Mouse (Mus musculus): ENCODE measurements around the gene Kdm2a. TPM values are rescaled to one million over a fixed set of nuclear protein-coding genes. Genes with fewer than 3 reads are reported as not detected.

The Kdm2a gene
- total and polyA plus RNA-seq, 3 experiments: 17.3 to 51.9 (median 23.1) TPM

DNA sequence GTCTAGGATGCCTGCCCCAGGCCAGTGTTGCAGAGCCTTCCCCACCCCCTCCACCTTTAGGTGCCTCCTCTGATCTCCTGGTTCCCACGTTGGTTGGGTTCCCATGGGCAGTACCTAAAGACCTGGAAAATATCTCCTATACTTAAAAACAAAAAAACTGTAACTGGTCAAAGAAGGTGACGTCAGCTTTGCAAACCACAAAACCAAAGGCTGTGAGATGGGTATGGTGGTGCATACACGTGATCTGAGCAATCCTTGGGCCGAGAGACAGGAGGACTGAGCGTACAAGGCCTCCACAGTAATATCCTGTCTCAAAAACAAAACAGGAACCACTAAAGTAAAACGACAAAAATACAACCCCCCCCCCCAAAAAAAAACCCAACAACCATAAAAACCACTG, 39.8 kb upstream of the Kdm2a start:
- peaks cover 10 to 38% of the 10 kb centered on the region in 2 experiments for H3K4me1 ChIP-seq (ENCODE audit: control insufficient read depth in 1 of 2, insufficient read depth in 2 of 2)
- peaks cover 20% of the 10 kb centered on the region for H3K9me3 ChIP-seq (replicated peaks; ENCODE audit: low read length)
- H3K27me3 ChIP-seq (replicated peaks): no peaks in the 10 kb centered on the region
- peak; percentile 33 for DNase-seq (ENCODE audit: extremely low read depth)
- in situ Hi-C loops (cut with MboI; ENCODE audit: low pct_ligation_motif_present, low pct_unique_long_range_greater_than_20kb, low sequenced_read_pairs): no loop called here
- peak overlapping the region; percentile 1; the same call in 1 of the 2 replicates for H3K4me2 ChIP-seq (ENCODE audit: insufficient read depth, low read depth, poor library complexity, severe bottlenecking)
- no peak overlapping the region for H3K9ac ChIP-seq (ENCODE audit: insufficient read depth, low read depth)
- H3K79me2 ChIP-seq (replicated peaks; ENCODE audit: control insufficient read depth, extremely low read depth, insufficient read depth, poor library complexity, severe bottlenecking): no peaks in the 10 kb centered on the region
- dilution Hi-C loops (cut with MboI; ENCODE audit: extremely low pct_ligation_motif_present, extremely low pct_unique_long_range_greater_than_20kb, low sequenced_read_pairs): no loop called here
- TF ChIP-seq BHLHE40 (IDR thresholded peaks at IDR 0.05; ENCODE audit: low read depth, low read length) (peak; percentile 85), MEF2A (IDR thresholded peaks at IDR 0.05; ENCODE audit: borderline replicate concordance, low read depth, low read length) (peak; percentile 19; the same call in 1 of the 2 replicates), ETS1 (conservative IDR thresholded peaks at IDR 0.05; ENCODE audit: low read depth, low read length) (peak; percentile 59), ZMIZ1 (IDR thresholded peaks at IDR 0.05; ENCODE audit: low read depth, low read length) (no peak), USF2 (conservative IDR thresholded peaks at IDR 0.05; ENCODE audit: low read depth, low read length) (no peak), JUND (conservative IDR thresholded peaks at IDR 0.05; ENCODE audit: low read depth, low read length) (0 out of 2 replicates have a peak, but pooled peaks have one; percentile 27), ZNF384 (IDR thresholded peaks at IDR 0.05; ENCODE audit: low read depth, low read length) (peak; percentile 61; the same call in 1 of the 2 replicates), MYC (IDR thresholded peaks at IDR 0.05; ENCODE audit: low read depth, low read length) (no peak), MAZ (IDR thresholded peaks at IDR 0.05; ENCODE audit: low read depth, low read length) (no peak), USF1 (IDR thresholded peaks at IDR 0.05; ENCODE audit: low read depth, low read length) (no peak), JUN (IDR thresholded peaks at IDR 0.05; ENCODE audit: insufficient read depth, low read depth, low read length) (peak; percentile 14; the same call in 1 of the 2 replicates), TCF12 (IDR thresholded peaks at IDR 0.05; ENCODE audit: low read depth, low read length) (no peak)
- peaks cover 0 to 29% of the 10 kb centered on the region in 2 experiments for H3K36me3 ChIP-seq (replicated peaks in 1 of 2; ENCODE audit: control insufficient read depth in 1 of 2, insufficient read depth in 1 of 2, low read length in 1 of 2)
- H3K4me3 ChIP-seq (replicated peaks in 1 of 3; ENCODE audit: low read depth in 2 of 3, low read length in 2 of 3, poor library complexity in 1 of 3): peak overlapping the region in 1 of 3 experiments; percentile 73
- no peak overlapping the region for H3K27ac ChIP-seq (ENCODE audit: insufficient read depth, low read depth)

DNA sequence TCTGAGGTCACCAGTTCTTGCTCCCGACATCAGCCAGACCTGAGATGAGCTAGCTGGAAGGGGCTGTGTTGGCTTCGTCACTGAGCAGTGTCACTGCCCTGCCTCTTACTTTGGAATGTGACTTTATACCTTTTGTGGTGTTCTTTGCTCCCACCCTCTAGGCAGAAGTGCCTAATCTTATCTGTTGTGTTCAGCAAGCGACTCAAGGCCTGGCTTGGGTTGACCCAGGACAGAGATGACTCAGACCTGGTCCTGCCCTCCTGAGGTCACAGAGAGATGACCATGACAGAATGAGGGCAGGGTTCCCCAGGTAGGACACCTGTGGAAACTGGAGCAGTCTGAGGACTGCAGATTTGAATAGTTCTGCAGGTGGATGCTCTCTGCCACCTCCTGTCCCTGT, 38.2 kb upstream of the Kdm2a start:
- dilution Hi-C loops (cut with MboI; ENCODE audit: extremely low pct_ligation_motif_present, extremely low pct_unique_long_range_greater_than_20kb, low sequenced_read_pairs): no loop called here

More for the DNA sequence above, 38.2 kb upstream of the Kdm2a start:
- Histone ChIP-seq H3K4me2 (ENCODE audit: insufficient read depth, low read depth, poor library complexity, severe bottlenecking) (no peak overlapping the region), H3K79me2 (replicated peaks; ENCODE audit: control insufficient read depth, extremely low read depth, insufficient read depth, poor library complexity, severe bottlenecking) (no peaks in the 10 kb centered on the region), H3K27me3 (replicated peaks) (no peaks in the 10 kb centered on the region), H3K36me3 (replicated peaks in 1 of 2; ENCODE audit: control insufficient read depth in 1 of 2, insufficient read depth in 1 of 2, low read length in 1 of 2) (peaks cover 9 to 42% of the 10 kb centered on the region in 2 experiments), H3K27ac (ENCODE audit: insufficient read depth, low read depth) (no peak overlapping the region), H3K9ac (ENCODE audit: insufficient read depth, low read depth) (no peak overlapping the region), H3K4me3 (replicated peaks in 1 of 3; ENCODE audit: low read depth in 2 of 3, low read length in 2 of 3, poor library complexity in 1 of 3) (no peak overlapping the region), H3K9me3 (replicated peaks; ENCODE audit: low read length) (peaks cover 20% of the 10 kb centered on the region), H3K4me1 (ENCODE audit: control insufficient read depth in 1 of 2, insufficient read depth in 2 of 2) (peaks cover 10 to 29% of the 10 kb centered on the region in 2 experiments)
- in situ Hi-C loops (cut with MboI; ENCODE audit: low pct_ligation_motif_present, low pct_unique_long_range_greater_than_20kb, low sequenced_read_pairs): no loop called here
- DNase-seq (ENCODE audit: extremely low read depth): no peak
- TF ChIP-seq CHD1 (IDR thresholded peaks at IDR 0.05; ENCODE audit: low read depth, low read length) (no peak), JUN (IDR thresholded peaks at IDR 0.05; ENCODE audit: insufficient read depth, low read depth, low read length) (no peak), TBP (conservative IDR thresholded peaks at IDR 0.05; ENCODE audit: low read depth, low read length) (no peak), E2F4 (IDR thresholded peaks at IDR 0.05; ENCODE audit: insufficient replicate concordance, low read depth, low read length) (no peak), JUND (conservative IDR thresholded peaks at IDR 0.05; ENCODE audit: low read depth, low read length) (no peak), MYC (IDR thresholded peaks at IDR 0.05; ENCODE audit: low read depth, low read length) (no peak), ELF1 (IDR thresholded peaks at IDR 0.05; ENCODE audit: low read depth, low read length) (no peak), RAD21 (IDR thresholded peaks at IDR 0.05; ENCODE audit: low read depth, low read length) (no peak), ZNF384 (IDR thresholded peaks at IDR 0.05; ENCODE audit: low read depth, low read length) (no peak), MXI1 (IDR thresholded peaks at IDR 0.05; ENCODE audit: low read depth, low read length) (no peak), PAX5 (IDR thresholded peaks at IDR 0.05; ENCODE audit: low read length) (no peak), KAT2A (IDR thresholded peaks at IDR 0.05; ENCODE audit: insufficient replicate concordance, low read length) (no peak), CTCF (conservative IDR thresholded peaks at IDR 0.05 in 1 of 2, IDR thresholded peaks at IDR 0.05 in 1 of 2; ENCODE audit: low read depth in 2 of 2, low read length in 2 of 2) (no peak), USF1 (IDR thresholded peaks at IDR 0.05; ENCODE audit: low read depth, low read length) (no peak), MEF2A (IDR thresholded peaks at IDR 0.05; ENCODE audit: borderline replicate concordance, low read depth, low read length) (no peak), NELFE (IDR thresholded peaks at IDR 0.05; ENCODE audit: low read depth, low read length) (no peak), EP300 (IDR thresholded peaks at IDR 0.05; ENCODE audit: low read length) (no peak), NRF1 (IDR thresholded peaks at IDR 0.05; ENCODE audit: low read depth, low read length) (no peak)
